Mouse (Mus musculus): ENCODE measurements around the gene Tspo.

Gene Tspo

GRCm38 (mm10) chr15:83563327-83563856 is at the start of gene Tspo, which contains the start of gene Mcat:
Gene Tspo, plus strand, starts transcription at chr15:83563592.
Gene Mcat, minus strand, starts transcription at chr15:83563787.
- DNase-seq (ENCODE audit: low spot score), result no peak

DNA sequence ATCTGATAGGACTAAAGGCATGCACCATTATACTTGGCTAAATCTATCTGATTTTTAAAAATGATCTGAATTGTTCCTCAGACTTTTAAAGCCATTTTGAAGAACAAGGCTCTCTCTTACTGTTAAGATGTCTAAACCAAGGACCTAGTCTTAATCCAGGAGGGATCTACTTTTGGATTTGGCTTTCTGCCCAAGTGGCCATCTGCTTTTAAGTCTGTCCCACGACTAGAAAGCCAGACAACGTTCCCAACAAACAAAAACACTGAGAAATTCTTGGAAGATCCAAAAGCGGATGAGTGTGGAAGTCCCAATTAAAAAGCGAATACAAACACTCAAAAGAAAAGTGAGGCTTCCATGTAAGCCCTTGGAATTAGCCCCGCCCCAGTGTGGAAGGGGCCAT is 48.4 kb upstream of the Tspo start:
- no peak for DNase-seq (ENCODE audit: low spot score)

- DNase-seq (ENCODE audit: low spot score), result peak; percentile 87
Measured at GRCm38 (mm10) chr15:83518215-83519048, 45.0 kb upstream of the Tspo start.

GRCm38 (mm10) chr15:83520861-83521382 is 42.5 kb upstream of the Tspo start:
- DNase-seq (ENCODE audit: low spot score), result no peak

DNA sequence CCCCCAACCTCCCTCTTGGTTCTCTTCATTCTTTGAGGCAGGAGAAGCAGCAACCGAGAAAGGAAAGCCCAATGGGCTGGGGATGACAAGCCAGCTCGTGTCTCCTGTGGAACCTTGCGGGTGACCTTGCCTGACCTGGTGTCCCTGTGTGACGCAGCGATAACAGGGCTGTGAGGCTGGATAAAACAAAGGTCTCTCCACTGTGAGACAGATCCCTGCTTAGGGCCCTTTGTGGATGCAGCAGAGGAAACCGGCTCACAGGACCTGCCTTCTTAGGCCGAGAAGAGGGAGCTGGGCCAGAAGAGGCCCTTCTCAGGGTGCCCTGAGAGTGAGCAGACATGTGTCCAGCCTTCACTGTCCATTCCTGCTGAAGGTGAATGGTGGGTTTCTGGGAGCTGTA is 40.2 kb upstream of the Tspo start:
- peak; percentile 57 for DNase-seq (ENCODE audit: low spot score)

DNA sequence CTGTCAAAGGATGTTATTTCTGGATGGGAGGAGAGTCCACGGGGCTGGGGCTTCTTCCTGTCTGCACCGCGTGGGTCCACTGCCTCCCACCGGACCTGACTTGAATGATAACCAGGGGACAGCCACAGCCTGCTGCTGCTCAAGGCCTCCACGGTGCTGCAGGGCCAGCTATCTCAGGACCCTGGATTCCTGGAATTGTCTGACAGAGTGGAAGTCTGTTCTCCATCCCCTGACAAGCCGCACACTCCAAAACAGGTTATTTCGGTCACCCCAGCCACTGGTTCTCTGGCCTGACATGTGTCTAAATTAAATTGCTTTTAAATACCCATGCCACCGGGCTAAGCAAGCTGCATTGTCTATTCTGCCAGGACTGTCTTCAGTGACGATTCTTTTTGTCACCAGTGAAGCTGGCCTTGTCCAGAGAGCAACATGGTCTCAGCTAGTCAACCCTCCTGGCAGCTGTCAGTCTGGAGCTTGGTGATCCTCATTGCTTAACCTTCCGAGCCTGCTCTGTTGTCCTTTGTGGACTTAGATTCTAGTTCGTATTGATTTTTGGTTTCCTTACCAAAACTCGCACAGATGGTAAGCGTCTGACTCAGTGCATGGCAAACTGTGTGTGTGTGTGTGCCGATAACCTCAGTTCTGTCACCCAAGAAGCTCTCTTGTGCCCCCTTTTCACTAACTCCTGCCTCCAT is 39.6 kb upstream of the Tspo start:
- DNase-seq (ENCODE audit: low spot score), result no peak

DNA sequence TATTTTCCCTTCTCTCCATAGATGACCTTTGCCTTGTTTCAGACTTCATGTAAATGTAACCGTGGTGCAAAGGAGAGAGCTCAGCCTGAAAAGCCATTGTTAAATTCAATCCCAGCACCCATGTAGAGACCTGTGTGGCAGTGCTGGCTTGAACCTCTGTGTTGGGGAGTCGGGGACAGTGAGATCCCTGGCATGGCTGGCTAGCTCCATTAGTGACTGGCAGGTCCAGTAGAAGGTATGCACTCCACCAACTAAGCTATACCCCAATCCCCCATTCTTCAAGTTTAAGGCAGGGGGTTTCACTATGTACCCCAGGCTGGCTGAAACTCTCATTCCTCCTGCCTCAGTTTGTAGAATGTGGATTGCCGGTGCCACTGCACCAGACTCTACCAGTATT is 39.1 kb upstream of the Tspo start:
- no peak for DNase-seq (ENCODE audit: low spot score)

- peak; percentile 74 for DNase-seq (ENCODE audit: low spot score)
Measured at GRCm38 (mm10) chr15:83526424-83527091, 36.8 kb upstream of the Tspo start, which contains the start of gene Bik. Gene Bik, plus strand, starts transcription at chr15:83526862.

DNA sequence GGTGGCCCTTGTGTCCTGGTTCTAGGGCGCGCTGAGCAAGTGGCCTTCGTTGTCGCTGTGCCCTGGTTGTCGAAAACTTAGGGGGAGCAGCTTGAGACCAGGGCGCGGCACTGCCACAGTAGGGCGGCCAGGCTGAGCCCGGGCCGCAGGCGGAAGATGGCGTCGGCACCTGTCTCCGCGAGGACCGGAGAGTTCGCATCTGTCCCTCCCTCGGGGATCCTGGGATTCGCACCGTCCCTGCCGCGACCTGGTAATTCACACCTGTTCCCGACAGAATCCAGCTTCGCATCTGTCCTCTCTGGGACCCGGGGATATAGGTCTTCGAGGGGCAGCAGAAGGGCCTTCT is 36.3 kb upstream of the Tspo start:
- peak; percentile 27 for DNase-seq (ENCODE audit: low spot score)

- DNase-seq (ENCODE audit: low spot score), result no peak
Measured at GRCm38 (mm10) chr15:83527747-83528146, 35.6 kb upstream of the Tspo start.

DNA sequence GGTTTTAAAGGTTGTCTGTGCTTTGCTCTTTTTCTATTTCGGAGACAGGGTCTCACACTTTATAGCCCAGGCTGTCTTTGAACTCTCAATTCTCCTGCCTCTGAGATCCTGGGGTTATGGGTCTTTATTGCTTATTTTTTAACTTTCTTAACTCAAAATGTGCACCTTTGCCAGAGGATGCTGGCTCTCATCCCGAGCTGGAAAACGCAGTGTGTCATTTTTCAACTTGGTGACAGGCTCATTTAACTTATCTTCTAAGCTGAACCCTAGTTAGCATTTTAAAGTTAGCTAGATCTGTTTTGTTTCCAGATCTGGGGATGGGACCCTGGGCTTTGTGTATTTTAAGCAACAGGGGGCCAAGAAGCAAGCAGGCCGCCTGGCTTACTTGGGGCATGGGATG is 34.5 kb upstream of the Tspo start:
- DNase-seq (ENCODE audit: low spot score), result no peak

- DNase-seq (ENCODE audit: low spot score), result no peak
Measured at GRCm38 (mm10) chr15:83529765-83530164, 33.6 kb upstream of the Tspo start.

DNA sequence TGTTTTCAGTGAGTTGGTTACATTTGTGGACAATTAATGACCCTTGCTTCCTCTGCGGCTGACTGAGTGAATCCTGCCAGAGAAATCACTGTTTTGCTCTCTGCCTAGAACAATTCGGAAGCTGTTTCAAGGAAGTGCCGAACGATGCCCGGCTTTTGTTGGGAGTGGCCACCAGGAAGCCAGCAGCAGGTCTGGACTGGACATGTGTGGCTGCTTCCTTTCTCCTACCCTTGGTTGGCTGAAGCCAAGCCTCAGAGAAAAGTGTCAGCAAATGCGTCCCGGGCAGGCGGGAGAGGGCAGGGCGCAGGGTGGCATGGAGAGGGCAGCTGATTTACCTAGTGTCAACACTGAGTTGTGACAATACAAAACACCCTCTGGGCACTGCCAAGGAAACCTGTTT is 33.2 kb upstream of the Tspo start:
- no peak for DNase-seq (ENCODE audit: low spot score)

- DNase-seq (ENCODE audit: low spot score), result no peak
Measured at GRCm38 (mm10) chr15:83530688-83531087, 32.7 kb upstream of the Tspo start.

DNA sequence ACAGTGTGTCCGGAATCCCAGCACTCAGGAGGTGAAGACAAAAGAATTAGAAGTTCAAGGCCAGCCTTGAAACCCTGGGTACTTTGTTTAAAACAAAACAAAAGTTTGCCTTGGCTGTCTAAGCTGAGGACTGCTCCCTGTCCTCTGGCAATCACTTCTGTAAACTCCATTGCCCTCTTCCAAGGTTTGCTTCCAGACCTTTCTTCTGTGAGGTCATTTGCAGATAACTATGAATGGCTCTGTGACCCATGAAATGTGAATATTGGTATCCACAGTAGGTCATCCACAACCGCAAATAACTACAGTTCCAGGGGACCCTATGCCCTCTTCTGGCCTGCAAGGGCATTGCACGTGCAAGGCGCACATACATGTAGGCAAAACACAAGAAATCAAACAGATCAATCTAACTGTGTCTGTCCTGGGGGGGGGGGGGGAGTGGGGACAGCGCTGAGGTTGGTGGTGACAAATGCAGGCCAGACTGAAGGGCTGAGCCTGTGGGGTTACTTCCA is 31.4 kb upstream of the Tspo start:
- no peak for DNase-seq (ENCODE audit: low spot score)

- no peak for DNase-seq (ENCODE audit: low spot score)
Measured at GRCm38 (mm10) chr15:83532606-83533005, 30.8 kb upstream of the Tspo start.

- DNase-seq (ENCODE audit: low spot score), result no peak
Measured at GRCm38 (mm10) chr15:83534960-83535889, 28.2 kb upstream of the Tspo start.

DNA sequence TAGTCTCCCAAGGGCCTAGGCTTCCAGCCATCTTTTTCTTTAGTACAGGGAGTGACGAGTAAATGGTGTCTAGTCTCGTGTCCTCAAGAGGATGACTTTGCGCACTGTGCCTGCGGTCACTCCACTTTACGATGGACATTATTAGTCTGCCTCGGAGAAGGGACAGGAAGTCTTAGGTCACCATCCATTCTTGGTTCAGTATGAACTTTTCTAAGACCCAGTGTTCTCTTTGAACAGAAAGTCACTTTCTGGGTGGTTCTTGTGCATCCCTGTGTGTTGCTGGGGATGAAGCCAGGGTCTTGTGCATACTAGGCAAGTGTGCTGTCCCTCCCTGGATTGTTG is 27.5 kb upstream of the Tspo start:
- DNase-seq (ENCODE audit: low spot score), result no peak

DNA sequence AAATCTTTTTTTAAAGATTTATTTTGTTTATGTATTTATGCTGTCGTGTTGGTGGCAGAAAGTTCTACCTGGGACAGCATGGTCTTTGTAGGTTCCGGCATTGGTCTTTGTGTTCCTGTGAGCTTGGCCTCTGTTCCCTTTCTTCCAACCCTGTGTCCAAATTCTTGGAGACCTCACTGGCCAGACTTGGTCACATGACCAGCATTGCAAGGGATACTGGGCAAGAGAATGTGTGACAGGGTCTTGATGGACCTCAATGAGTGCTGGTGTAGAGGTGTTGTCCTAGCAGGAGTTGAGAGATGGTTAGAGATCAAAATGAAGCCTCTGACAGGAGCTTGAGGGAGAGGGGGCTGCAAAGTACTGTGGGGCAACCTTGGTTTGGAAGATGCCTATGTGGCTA is 24.5 kb upstream of the Tspo start:
- no peak for DNase-seq (ENCODE audit: low spot score)

DNA sequence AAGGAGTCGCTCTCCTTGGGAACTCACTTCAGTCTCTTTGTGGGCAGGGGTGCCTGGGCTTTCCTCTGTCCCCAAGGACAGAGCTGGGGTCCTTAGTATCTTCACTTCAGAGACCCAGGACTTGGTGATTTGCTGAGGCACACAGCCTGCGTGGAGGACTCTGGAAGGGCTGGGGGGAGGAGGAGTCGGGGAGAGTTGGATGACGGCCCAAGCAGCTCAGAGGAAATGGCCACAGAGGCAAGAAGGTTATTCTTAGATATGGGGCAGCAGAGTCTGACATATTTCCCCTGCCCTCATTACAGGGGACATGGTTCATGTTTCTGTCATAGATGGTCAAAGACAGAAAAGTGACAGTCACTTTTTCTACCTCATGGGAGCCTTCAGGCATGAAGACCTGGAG is 23.5 kb upstream of the Tspo start:
- no peak for DNase-seq (ENCODE audit: low spot score)

DNA sequence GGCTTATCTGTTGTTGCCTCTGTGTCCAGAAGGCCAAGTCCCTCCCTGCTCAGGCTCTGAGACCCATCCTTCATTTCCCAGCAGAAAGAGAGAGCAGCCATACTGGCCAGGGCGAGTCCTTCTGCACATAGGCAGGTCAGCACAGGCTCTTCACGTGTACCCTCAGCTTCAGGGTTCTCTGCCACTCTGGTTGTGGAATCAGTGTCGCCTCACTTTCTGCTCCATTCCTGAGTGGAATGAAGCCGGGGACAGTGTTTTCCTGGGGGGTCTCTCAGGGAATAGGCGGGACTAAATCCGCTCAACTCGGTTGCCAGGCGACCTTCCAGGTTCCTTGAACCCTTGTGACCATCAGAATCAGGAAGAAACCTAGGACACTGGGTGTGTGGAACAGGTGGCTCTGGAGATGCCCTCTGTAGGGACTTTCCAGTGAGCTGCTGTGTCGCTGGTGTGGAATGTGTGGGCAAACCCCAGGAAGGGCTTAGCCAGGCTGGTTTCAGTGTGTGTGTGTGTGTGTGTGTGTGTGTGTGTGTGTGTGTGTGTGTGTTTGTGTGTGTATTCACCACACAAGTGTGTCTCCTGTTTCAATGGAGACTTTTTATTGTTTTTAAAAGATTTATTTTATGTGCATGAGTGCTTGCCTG is 21.6 kb upstream of the Tspo start:
- no peak for DNase-seq (ENCODE audit: low spot score)

All from embryo, embryonic 10 days (tissue).